Mouse (Mus musculus): ENCODE results near the gene Mcam. TPM values are rescaled to one million over a fixed set of nuclear protein-coding genes. Genes with fewer than 3 reads are reported as not detected.

The Mcam gene
- polyA plus RNA-seq, 1 experiment from 2014 or later = 30.4 TPM

DNA sequence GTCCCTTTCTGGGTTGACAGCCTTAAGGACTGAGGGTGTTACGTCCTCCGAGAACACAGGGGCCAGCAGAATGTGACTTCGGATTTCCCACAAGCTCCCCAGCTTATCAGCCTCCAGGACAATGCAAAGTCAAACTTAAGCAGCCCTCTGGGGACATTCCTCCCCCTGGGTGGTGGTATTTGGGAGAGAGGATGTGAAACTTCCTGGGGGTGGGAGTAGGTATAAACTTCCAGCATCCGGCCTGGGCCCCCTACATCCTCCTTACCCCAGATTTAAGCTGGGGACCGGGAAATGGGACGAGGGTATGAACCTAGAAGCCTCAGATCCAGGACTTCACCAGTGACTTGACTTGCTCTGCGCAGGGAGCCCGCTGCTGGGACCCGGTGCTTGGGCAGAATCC lies 4.6 kb upstream of the Mcam start:
- H3K4me3 ChIP-seq = peak overlapping the region; percentile 42
- H3K9me3 ChIP-seq = no peaks in the 10 kb centered on the region
- peak overlapping the region; percentile 72; the same call in 1 of the 2 replicates for H3K27ac ChIP-seq
- H3K36me3 ChIP-seq = no peaks in the 10 kb centered on the region
- peaks cover 50% of the 10 kb centered on the region for H3K4me1 ChIP-seq
- no peak for ATAC-seq (ENCODE audit: low FRiP score, low read depth)
- peak overlapping the region; percentile 71 for H3K9ac ChIP-seq
- H3K4me2 ChIP-seq (replicated peaks) = peak overlapping the region; percentile 82
- 10% methylated on average over 9 of the region's 9 CpGs for WGBS
- H3K27me3 ChIP-seq = peaks cover 37% of the 10 kb centered on the region

DNA sequence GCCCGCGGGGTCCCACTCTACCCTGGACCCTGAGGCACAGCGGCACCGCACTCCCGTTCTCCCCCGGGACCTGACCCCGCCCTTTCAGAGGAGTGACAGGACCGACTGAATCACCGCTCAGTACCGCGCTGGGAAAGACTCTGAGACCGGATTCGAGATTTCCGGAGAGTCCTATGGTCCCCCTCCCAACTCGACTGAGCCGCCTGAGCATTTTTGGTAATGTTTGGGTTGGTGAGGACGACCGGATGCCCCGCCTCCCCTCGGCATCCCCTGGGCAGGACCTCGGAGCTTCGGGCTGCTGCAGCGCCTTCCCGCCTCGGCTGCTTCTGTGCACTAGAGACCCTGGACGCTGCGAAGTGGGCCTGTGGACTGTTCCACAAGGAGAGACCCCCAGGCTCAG lies 4.2 kb upstream of the Mcam start:
- WGBS = under 1% methylated on average over 27 of the region's 27 CpGs

DNA sequence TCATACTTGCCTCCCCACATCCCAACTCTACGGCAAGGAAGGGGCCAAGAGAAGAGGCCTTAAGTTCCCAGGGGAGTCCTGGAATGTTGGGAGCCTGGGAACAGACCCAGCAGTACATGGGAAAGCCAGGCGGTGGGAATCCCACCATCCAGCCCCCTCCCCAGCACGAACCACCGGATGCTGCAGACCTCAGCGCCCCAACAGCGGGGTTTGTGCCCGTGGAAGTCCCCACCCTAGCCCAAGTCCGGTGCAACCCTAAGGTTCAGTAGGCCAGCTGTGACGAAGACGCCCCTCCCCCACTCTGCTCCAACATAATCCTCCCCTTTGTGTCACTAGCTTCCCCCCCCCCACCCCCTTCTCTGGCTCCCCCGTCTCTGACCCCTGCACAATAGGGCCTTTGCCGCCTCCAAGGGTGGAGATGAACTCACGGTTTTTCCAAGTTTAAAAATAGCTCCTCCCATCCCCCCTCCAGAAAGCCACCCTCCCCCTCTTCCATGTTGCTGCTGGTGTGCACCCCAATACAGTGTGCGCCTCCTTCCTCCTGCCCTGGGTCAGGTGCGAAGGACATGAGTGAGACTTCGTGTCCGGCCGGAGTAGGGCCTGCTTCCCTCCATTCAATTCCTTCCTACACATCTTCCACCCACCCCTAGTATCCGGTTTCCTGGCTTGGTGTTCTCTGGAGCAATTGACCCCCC lies 3.5 kb upstream of the Mcam start:
- Histone ChIP-seq H3K4me2 (replicated peaks) (peak overlapping the region; percentile 82), H3K9ac (peak overlapping the region; percentile 71; the same call in 1 of the 2 replicates), H3K4me3 (peak overlapping the region; percentile 42), H3K36me3 (no peaks in the 10 kb centered on the region), H3K4me1 (peaks cover 54% of the 10 kb centered on the region), H3K9me3 (no peaks in the 10 kb centered on the region), H3K27ac (peak overlapping the region; percentile 72), H3K27me3 (peaks cover 43% of the 10 kb centered on the region)
- ATAC-seq (ENCODE audit: low FRiP score, low read depth) = peak; percentile 21
- WGBS = 24% methylated on average over 19 of the region's 19 CpGs

More for the DNA sequence above, 4.2 kb upstream of the Mcam start:
- H3K9ac ChIP-seq = peak overlapping the region; percentile 71
- no peaks in the 10 kb centered on the region for H3K36me3 ChIP-seq
- H3K4me1 ChIP-seq = peaks cover 52% of the 10 kb centered on the region
- peak overlapping the region; percentile 72 for H3K27ac ChIP-seq
- H3K27me3 ChIP-seq = peaks cover 37% of the 10 kb centered on the region
- H3K4me2 ChIP-seq (replicated peaks) = peak overlapping the region; percentile 82
- H3K4me3 ChIP-seq = peak overlapping the region; percentile 42
- no peaks in the 10 kb centered on the region for H3K9me3 ChIP-seq
- peak; percentile 43 for ATAC-seq (ENCODE audit: low FRiP score, low read depth)

DNA sequence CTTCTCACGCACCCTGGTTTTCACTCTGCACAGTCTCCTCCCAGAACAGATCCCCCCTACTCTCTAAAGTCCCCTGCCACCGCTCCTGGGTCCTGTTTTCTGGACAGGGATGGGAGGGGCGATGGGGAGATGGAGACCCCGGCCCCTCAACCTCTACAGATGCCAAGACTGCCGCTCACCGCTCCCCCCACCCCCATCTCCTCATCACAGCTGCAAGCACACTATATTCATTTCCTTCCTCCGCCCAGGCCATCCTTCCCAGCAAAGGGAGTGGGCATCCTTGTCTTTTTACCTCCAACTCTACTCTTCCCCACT lies 3.0 kb upstream of the Mcam start:
- ATAC-seq (ENCODE audit: low FRiP score, low read depth) = no peak
- H3K36me3 ChIP-seq = no peaks in the 10 kb centered on the region
- 46% methylated on average over 7 of the region's 7 CpGs for WGBS
- H3K4me3 ChIP-seq = no peak overlapping the region
- H3K4me1 ChIP-seq = peaks cover 56% of the 10 kb centered on the region
- no peak overlapping the region for H3K9ac ChIP-seq
- peak overlapping the region; percentile 82 for H3K4me2 ChIP-seq (replicated peaks)
- peaks cover 48% of the 10 kb centered on the region for H3K27me3 ChIP-seq
- H3K9me3 ChIP-seq = no peaks in the 10 kb centered on the region
- no peak overlapping the region; the same call in 1 of the 2 replicates for H3K27ac ChIP-seq

DNA sequence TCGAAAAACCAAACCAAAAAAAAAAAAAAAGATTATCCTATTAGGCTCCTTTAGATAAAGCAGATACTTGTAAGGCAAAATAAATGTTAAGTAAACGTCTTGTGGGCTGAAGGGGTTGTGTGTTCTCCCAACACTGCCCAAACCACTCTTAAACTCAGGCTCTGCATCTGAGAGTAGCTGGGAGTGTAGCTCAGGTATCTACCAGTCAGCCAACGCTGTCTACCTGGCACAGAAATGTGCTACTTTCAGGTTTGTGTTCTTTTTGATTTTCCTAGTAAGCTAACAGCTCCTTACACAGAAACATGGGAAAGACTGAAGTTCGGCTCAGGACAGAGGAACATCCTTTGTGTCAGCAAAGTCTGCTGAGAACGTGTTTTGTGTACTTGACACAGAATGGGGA lies 2.1 kb upstream of the Mcam start:
- ATAC-seq (ENCODE audit: low FRiP score, low read depth) = no peak

DNA sequence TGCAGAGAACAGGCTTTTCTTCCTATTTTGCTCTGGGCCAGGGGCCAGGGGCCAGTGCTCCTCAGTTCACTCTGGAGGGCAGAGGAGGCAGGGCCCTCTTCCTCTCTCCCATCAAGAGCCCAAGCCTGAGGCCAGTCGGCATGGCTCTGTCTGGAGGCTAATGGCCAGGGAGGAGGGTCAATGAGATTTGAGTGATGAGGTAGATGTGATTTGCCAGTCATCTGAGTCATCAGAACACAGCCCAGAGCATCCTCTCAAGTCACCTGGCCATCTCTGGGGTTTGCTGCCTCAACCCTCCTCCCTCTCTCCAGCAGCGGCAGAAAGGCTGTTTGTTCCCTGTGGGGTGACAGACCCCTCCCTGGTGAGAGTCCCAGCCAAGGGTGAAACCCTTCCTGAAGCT lies 982 bp upstream of the Mcam start:
- 17% methylated on average over 2 of the region's 2 CpGs for WGBS
- peak overlapping the region; percentile 48; the same call in 1 of the 2 replicates for H3K27ac ChIP-seq
- peaks cover 54% of the 10 kb centered on the region for H3K4me1 ChIP-seq

More for the DNA sequence above, 2.1 kb upstream of the Mcam start:
- H3K27me3 ChIP-seq = peaks cover 56% of the 10 kb centered on the region
- H3K9ac ChIP-seq = no peak overlapping the region
- no peak overlapping the region for H3K27ac ChIP-seq
- peaks cover 54% of the 10 kb centered on the region for H3K4me1 ChIP-seq
- no peak overlapping the region for H3K4me2 ChIP-seq (replicated peaks)
- no peaks in the 10 kb centered on the region for H3K9me3 ChIP-seq
- 68% methylated on average over 5 of the region's 5 CpGs for WGBS
- no peak overlapping the region for H3K4me3 ChIP-seq
- H3K36me3 ChIP-seq = peaks cover 5% of the 10 kb centered on the region

DNA sequence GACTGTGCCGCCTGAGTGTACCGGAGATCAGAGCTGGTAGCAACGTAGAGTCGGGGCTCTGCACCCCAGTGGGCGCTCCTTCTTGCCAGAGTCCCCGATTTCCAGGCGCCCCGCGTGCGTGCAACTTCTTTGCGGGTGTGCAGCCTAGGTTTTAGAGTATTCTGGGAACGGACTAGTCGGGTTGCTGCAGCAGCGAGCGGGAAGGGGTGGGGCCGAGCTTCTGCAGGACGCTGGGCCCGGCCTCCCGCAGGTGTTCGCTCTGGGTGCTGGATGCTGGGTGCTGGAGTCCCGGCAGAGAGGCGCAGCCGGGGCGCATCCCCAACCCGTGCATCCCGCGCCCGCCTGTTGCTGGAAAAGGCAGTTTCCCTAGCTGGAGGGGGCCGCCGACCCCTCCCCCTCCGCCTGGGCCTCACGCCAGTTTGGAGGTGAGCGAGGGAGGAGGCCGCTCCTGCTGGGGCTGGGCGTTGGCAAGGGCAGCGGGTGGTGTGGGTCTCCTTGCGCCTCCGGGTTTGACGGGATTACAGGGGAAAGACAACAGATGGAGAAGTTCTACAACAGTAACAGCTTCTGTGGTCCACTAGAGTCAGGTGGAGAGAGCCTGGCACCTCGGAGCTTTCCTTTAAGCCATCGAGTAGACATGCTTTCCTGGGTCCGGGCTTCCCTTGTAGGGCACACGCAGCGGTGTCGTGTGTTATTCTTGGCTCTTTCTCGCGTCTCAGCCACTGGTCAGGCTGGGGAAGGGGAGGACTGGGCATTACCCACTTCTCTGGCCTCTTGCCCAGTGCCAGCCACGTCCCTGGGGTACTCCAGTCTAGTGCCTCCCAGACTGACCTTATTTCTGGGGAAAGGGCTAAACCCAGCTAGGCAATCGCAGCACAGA lies 822 bp downstream of the Mcam start:
- WGBS = 2% methylated on average over 49 of the region's 49 CpGs
- Histone ChIP-seq H3K4me3 (peak overlapping the region; percentile 70), H3K27me3 (peaks cover 51% of the 10 kb centered on the region), H3K36me3 (peaks cover 32% of the 10 kb centered on the region), H3K4me2 (replicated peaks) (peak overlapping the region; percentile 89), H3K9me3 (no peaks in the 10 kb centered on the region), H3K4me1 (peaks cover 47% of the 10 kb centered on the region), H3K9ac (peak overlapping the region; percentile 82), H3K27ac (peak overlapping the region; percentile 75)
- ATAC-seq (ENCODE audit: low FRiP score, low read depth) = peak; percentile 34; the same call in 1 of the 2 replicates

More for the DNA sequence above, 982 bp upstream of the Mcam start:
- Histone ChIP-seq H3K4me2 (replicated peaks) (peak overlapping the region; percentile 89), H3K9ac (0 out of 2 replicates have a peak overlapping the region, but pooled peaks have one; percentile 25), H3K9me3 (no peaks in the 10 kb centered on the region), H3K27me3 (peaks cover 56% of the 10 kb centered on the region), H3K4me3 (peak overlapping the region; percentile 70), H3K36me3 (peaks cover 14% of the 10 kb centered on the region)
- no peak for ATAC-seq (ENCODE audit: low FRiP score, low read depth)

DNA sequence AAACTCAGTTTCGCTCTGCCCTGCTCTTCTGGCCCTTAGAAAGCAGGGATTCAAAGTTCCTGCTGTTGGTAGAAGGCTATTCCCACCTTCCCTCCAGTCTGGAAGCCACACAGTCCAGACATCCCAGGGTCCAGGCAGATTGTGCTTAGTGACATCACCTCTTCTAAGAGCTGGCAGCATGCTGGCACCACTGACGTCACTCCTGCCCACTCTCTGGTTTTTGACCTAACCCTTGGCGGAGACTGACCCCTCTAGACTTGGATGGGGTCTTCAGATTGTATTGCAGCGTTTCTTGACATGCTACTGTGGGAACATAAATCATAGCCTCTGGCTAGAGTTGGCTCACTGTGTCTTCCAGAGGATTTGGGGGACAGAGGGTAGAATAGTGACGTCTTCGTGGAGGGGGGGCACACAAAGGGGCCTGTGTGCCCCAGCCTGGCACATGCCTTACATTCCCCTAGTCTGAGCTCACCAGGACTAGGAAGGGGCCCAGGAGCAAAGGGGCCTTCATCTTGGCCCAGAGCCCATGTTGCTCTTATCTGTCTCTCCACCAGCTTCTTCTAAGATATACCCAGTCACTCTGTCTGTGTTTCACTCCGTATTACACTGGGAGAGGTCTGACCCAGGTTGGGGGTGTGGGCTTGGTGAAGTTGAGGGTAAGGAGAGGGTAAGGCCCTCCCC lies 1.6 kb downstream of the Mcam start:
- peaks cover 51% of the 10 kb centered on the region for H3K27me3 ChIP-seq

DNA sequence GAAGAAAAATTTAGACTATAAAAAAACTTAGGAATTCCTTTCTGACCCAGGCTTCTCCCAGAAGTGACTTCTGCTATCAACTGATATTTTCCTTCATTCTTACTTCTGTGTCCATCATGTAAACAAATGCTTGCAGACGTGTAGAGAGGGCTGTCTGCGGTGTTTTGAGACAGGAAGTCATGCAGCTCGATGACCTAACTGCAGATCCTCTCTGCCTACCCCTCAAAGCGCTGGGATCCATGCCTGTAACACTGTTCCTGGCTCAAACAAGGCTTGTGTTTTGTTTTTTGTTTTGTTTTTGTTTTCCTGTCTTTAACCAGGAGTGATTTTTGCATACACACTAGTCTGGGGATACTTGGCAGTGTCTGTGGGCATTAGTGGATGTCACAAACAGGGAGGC lies 3.6 kb downstream of the Mcam start:
- H3K27ac ChIP-seq = no peak overlapping the region

More for the DNA sequence above, 1.6 kb downstream of the Mcam start:
- no peak for ATAC-seq (ENCODE audit: low FRiP score, low read depth)
- Histone ChIP-seq H3K4me2 (replicated peaks) (peak overlapping the region; percentile 89), H3K27ac (peak overlapping the region; percentile 49; the same call in 1 of the 2 replicates), H3K4me3 (peak overlapping the region; percentile 70), H3K9me3 (no peaks in the 10 kb centered on the region), H3K9ac (peak overlapping the region; percentile 82), H3K36me3 (peaks cover 39% of the 10 kb centered on the region), H3K4me1 (peaks cover 39% of the 10 kb centered on the region)
- WGBS = 56% methylated on average over 7 of the region's 7 CpGs

DNA sequence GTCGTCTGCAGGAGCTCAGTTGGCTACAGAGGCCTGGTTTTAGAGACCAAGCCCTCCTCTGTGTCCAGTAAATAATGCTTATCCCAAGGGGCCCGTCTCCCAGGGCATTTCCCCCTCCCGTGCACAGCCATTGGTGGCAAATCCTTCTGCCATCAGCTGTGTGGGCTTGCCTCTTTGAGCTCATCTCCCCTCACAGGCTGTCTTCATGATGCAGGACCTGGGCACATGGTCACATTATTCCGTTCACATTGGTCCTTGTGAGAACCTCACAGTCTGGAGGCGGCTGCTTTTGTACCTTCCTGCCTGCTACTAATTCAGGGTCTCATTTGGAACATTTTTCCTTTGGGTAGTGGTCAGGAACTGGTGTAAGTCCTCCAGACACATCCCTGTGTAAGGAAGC lies 7.7 kb downstream of the Mcam start:
- WGBS = 64% methylated on average over 5 of the region's 5 CpGs
- no peak overlapping the region for H3K4me3 ChIP-seq
- H3K27me3 ChIP-seq = 0 out of 2 replicates have a peak, but pooled peaks cover 1% of the 10 kb centered on the region
- H3K27ac ChIP-seq = no peak overlapping the region
- H3K4me1 ChIP-seq = no peaks in the 10 kb centered on the region
- H3K9me3 ChIP-seq = no peaks in the 10 kb centered on the region
- ATAC-seq (ENCODE audit: low FRiP score, low read depth) = no peak
- no peak overlapping the region for H3K4me2 ChIP-seq (replicated peaks)
- no peak overlapping the region for H3K9ac ChIP-seq
- H3K36me3 ChIP-seq = peaks cover 81% of the 10 kb centered on the region

More for the DNA sequence above, 3.6 kb downstream of the Mcam start:
- peaks cover 31% of the 10 kb centered on the region for H3K4me1 ChIP-seq
- H3K9ac ChIP-seq = no peak overlapping the region
- peaks cover 54% of the 10 kb centered on the region for H3K36me3 ChIP-seq
- no peaks in the 10 kb centered on the region for H3K9me3 ChIP-seq
- no peak overlapping the region for H3K4me3 ChIP-seq
- no peak overlapping the region for H3K4me2 ChIP-seq (replicated peaks)
- 69% methylated on average over 4 of the region's 4 CpGs for WGBS
- H3K27me3 ChIP-seq = peaks cover 31% of the 10 kb centered on the region
- ATAC-seq (ENCODE audit: low FRiP score, low read depth) = no peak

DNA sequence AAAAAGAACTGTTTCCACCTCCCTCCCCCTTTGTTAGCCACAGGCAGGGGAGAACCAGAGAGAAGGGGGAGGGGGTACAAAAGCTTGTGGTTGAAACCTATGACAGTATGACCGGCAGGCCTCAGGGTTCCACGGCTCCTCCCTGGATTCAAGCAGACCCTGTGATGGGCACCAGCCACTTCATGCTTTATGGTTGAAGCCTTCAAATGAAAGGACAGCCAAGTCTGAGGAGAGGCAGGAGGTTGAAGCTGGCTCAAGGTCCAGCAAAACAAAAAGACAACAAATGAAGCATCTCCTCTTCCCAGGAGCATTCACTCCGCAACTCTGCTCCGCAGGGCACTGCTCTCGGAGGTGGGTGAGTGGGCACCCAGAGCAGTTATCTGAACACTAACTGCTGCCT lies 9.2 kb downstream of the Mcam start:
- H3K27ac ChIP-seq = no peak overlapping the region; the same call in 1 of the 2 replicates
- 85% methylated on average over 5 of the region's 5 CpGs for WGBS
- H3K4me1 ChIP-seq = no peaks in the 10 kb centered on the region
- H3K4me3 ChIP-seq = no peak overlapping the region
- H3K36me3 ChIP-seq = peaks cover 76% of the 10 kb centered on the region
- H3K27me3 ChIP-seq = no peaks in the 10 kb centered on the region
- H3K4me2 ChIP-seq (replicated peaks) = no peak overlapping the region
- no peak overlapping the region for H3K9ac ChIP-seq
- ATAC-seq (ENCODE audit: low FRiP score, low read depth) = no peak
- H3K9me3 ChIP-seq = no peaks in the 10 kb centered on the region

Measured in limb, embryonic 13.5 days (tissue).